Mouse (Mus musculus) liver, adult 2 months (tissue): ENCODE measurements around the gene Cyp27b1.

Experiments used
- CTCF ChIP-seq: fragments of 200-500 bp; IDR thresholded peaks from 2 replicates; pipeline ENCODE4 v1.5.1; 2011; ENCODE audit warnings: low read depth, low read length, control low read depth
- POLR2A ChIP-seq: fragments of 200-500 bp; IDR thresholded peaks from 2 replicates; pipeline ENCODE4 v1.6.1; 2011; ENCODE audit warnings: low read length, control low read depth; ENCODE audit not compliant: insufficient read depth; ENCODE audit errors: extremely low read depth

DNA sequence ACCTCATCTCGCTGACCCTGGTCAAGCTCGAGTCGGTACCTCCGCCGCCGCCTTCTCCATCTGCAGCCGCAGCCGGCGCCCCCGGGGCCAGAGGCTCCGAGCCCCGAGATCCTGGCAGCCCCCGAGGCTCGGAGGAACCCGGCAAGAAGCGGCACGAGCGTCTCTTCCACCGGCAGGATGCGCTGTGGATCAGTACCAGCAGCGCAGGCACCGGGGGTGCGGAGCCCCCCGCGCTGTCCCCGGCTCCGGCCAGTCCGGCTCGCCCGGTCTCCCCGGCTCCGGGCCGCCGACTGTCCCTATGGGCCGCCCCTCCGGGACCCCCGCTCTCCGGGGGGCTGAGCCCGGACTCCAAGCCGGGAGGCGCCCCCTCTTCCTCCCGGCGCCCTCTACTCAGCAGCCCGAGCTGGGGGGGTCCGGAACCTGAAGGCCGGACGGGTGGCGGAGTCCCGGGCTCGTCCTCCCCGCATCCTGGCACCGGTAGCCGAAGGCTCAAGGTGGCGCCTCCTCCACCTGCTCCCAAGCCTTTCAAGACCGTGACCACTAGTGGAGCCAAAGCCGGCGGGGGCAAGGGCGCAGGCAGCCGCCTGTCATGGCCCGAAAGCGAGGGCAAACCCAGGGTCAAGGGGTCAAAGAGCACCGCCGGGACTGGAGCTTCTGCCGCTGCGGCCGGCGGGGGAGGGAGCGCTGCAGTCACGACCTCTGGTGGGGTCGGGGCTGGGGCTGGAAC, 31.8 kb downstream of the Cyp27b1 start:
- peak; percentile 59 for TF ChIP-seq CTCF
- TF ChIP-seq POLR2A: 0 out of 2 replicates have a peak, but pooled peaks have one; percentile 17
